Mouse (Mus musculus) kidney, embryonic 15.5 days (tissue): ENCODE results near the gene Zc3h12a. TPM values are rescaled to one million over a fixed set of nuclear protein-coding genes. Genes with fewer than 3 reads are reported as not detected.

Experiments used
- ATAC-seq: fragments of 200-750 bp; cut with Nextera tagmentation; replicated peaks from 2 replicates; pipeline ENCODE4 v1.8.0; 2017; ENCODE audit warnings: moderate TSS enrichment; ENCODE audit not compliant: low FRiP score
- H3K27ac ChIP-seq: fragments of 300-500 bp; sonication (generic); 2 replicates; pipeline ENCODE4 v1.5.1; 2015; ENCODE audit warnings: mild to moderate bottlenecking, inconsistent platforms
- H3K27me3 ChIP-seq: fragments of 300-500 bp; sonication (generic); 2 replicates; pipeline ENCODE4 v1.6.1; 2015; ENCODE audit warnings: inconsistent platforms
- H3K36me3 ChIP-seq: fragments of 300-500 bp; sonication (generic); 2 replicates; pipeline ENCODE4 v1.6.1; 2015; ENCODE audit warnings: inconsistent platforms
- H3K4me1 ChIP-seq: fragments of 300-500 bp; sonication (generic); 2 replicates; pipeline ENCODE4 v1.6.1; 2015; ENCODE audit warnings: inconsistent platforms
- H3K4me2 ChIP-seq: fragments of 300-500 bp; sonication (generic); 2 replicates; pipeline ENCODE4 v1.6.1; 2015; ENCODE audit warnings: moderate library complexity, mild to moderate bottlenecking, inconsistent platforms
- H3K4me3 ChIP-seq: fragments of 300-500 bp; sonication (generic); replicated peaks from 2 replicates; pipeline ENCODE4 v1.5.1; 2015; ENCODE audit warnings: mild to moderate bottlenecking, inconsistent platforms
- H3K9ac ChIP-seq: fragments of 300-500 bp; sonication (generic); 2 replicates; pipeline ENCODE4 v1.6.1; 2015; ENCODE audit warnings: mild to moderate bottlenecking, inconsistent platforms
- H3K9me3 ChIP-seq: fragments of 300-500 bp; sonication (generic); replicated peaks from 2 replicates; pipeline ENCODE4 v1.6.1; 2016; ENCODE audit warnings: inconsistent platforms
- WGBS: fragments of 180-500 bp; shearing (Covaris S2); methylation state at CpG from one replicate; pipeline ENCODE4 v1.1.7; 2015; ENCODE audit warnings: mixed read lengths; 5-methylcytosine and 5-hydroxymethylcytosine counted together
- polyA plus RNA-seq: library from polyadenylated mRNA; unstranded; fragments of >200 nt; fragmentation: Nextera tagmentation; extraction: Ambion mirVana; gene quantifications from 2 replicates; pipeline ENCODE4 v1.2.1, GENCODE M21; 2015

Zc3h12a gene
- 0.33 and 0.44 TPM in 2 replicates for polyA plus RNA-seq

GRCm38 (mm10) chr4:125127305-125128084 is at the start of gene Zc3h12a:
Zc3h12a (minus strand) TSS chr4:125127840.
- H3K9ac ChIP-seq = peak within 1 kb of the TSS; percentile 48
- WGBS = under 1% methylated on average over 62 of the region's 62 CpGs
- H3K4me2 ChIP-seq = peak within 1 kb of the TSS; percentile 99
- H3K27me3 ChIP-seq = peaks cover 26% of the 10 kb centered on the region; the same call in 1 of the 2 replicates
- H3K9me3 ChIP-seq = no peaks in the 10 kb centered on the region
- no peaks in the 10 kb centered on the region for H3K36me3 ChIP-seq
- H3K27ac ChIP-seq = peak within 1 kb of the TSS; percentile 27; the same call in 1 of the 2 replicates
- peak; percentile 89 for ATAC-seq
- peak within 1 kb of the TSS; percentile 62 for H3K4me3 ChIP-seq
- peaks cover 45% of the 10 kb centered on the region for H3K4me1 ChIP-seq

DNA sequence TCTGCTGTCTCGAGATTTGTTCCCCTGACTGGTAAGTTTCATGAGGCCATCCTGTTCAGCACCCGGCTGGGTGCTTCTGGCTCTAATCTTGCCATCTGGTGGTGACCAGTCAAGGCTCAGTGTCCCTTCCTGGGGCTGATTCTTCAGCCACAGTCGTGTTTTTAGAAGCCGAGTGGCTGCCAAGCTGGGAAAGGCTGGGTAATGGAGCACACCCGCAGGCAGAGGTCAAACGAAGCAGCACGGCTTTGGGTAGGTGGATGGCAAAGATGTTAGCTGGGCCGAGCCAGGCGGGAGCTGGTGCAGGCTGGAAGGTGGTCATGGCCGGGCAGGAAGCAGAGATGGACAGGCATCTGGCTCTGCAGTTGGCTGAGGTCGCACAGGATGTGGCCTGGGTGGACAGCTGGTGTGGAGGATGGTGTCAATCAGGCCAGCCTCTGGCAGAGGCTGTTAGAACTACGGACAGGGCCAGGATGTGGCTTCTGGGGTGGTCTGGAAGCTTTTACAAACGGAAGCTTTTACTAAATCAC is 49.1 kb upstream of the Zc3h12a start:
- Histone ChIP-seq H3K27ac (no peak overlapping the region), H3K36me3 (no peaks in the 10 kb centered on the region), H3K27me3 (0 out of 2 replicates have a peak, but pooled peaks cover 3% of the 10 kb centered on the region), H3K9me3 (no peaks in the 10 kb centered on the region), H3K4me3 (no peak overlapping the region), H3K4me2 (no peak overlapping the region), H3K9ac (no peak overlapping the region), H3K4me1 (peaks cover 21% of the 10 kb centered on the region)
- ATAC-seq = no peak
- WGBS = 19% methylated on average over 13 of the region's 13 CpGs

DNA sequence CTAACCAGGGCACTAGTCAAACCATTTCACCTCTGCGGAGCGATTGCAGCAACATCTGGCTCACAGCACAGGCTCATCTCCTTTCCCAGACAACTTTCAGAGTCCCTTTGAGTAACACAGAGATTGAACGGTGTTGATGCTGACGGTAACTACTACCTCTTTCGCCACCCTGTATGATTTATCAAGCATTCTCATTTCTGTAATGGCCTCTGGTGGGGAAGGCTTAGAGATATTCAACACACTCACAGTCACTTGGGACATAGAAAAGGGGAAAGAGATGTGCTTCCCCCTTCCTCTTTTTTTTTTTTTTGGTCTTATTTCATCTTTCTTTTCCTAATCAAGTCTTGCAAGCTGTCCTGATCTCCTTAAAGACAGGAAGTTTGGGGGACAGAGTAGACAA is 48.5 kb upstream of the Zc3h12a start:
- WGBS = 87% methylated on average over 5 of the region's 5 CpGs
- Histone ChIP-seq H3K4me3 (no peak overlapping the region), H3K4me2 (no peak overlapping the region), H3K9me3 (no peaks in the 10 kb centered on the region), H3K27me3 (0 out of 2 replicates have a peak, but pooled peaks cover 8% of the 10 kb centered on the region), H3K36me3 (no peaks in the 10 kb centered on the region), H3K9ac (no peak overlapping the region), H3K4me1 (peaks cover 21% of the 10 kb centered on the region), H3K27ac (no peak overlapping the region)
- no peak for ATAC-seq

- no peak for ATAC-seq
- Histone ChIP-seq H3K27ac (no peak overlapping the region), H3K27me3 (peaks cover 11% of the 10 kb centered on the region; the same call in 1 of the 2 replicates), H3K36me3 (no peaks in the 10 kb centered on the region), H3K9ac (no peak overlapping the region), H3K4me3 (no peak overlapping the region), H3K4me2 (no peak overlapping the region), H3K4me1 (peaks cover 21% of the 10 kb centered on the region), H3K9me3 (no peaks in the 10 kb centered on the region)
- 62% methylated on average over 2 of the region's 2 CpGs for WGBS
Observed at GRCm38 (mm10) chr4:125175591-125175990, 48.0 kb upstream of the Zc3h12a start.

- Histone ChIP-seq H3K4me3 (no peak overlapping the region), H3K4me1 (peaks cover 21% of the 10 kb centered on the region), H3K9ac (no peak overlapping the region), H3K27me3 (peaks cover 12% of the 10 kb centered on the region; the same call in 1 of the 2 replicates), H3K9me3 (no peaks in the 10 kb centered on the region), H3K4me2 (no peak overlapping the region), H3K36me3 (no peaks in the 10 kb centered on the region), H3K27ac (peak overlapping the region; percentile 35; the same call in 1 of the 2 replicates)
- no peak; the same call in 1 of the 2 replicates for ATAC-seq
- WGBS = 34% methylated on average over 5 of the region's 5 CpGs
Observed at GRCm38 (mm10) chr4:125174516-125175185, 47.0 kb upstream of the Zc3h12a start.

- Histone ChIP-seq H3K9me3 (no peaks in the 10 kb centered on the region), H3K36me3 (no peaks in the 10 kb centered on the region), H3K27ac (no peak overlapping the region), H3K4me2 (no peak overlapping the region), H3K4me3 (no peak overlapping the region), H3K9ac (no peak overlapping the region), H3K27me3 (peaks cover 12% of the 10 kb centered on the region; the same call in 1 of the 2 replicates), H3K4me1 (peaks cover 21% of the 10 kb centered on the region)
- 68% methylated on average over 5 of the region's 5 CpGs for WGBS
- ATAC-seq = no peak
Observed at GRCm38 (mm10) chr4:125173150-125173549, 45.5 kb upstream of the Zc3h12a start.

DNA sequence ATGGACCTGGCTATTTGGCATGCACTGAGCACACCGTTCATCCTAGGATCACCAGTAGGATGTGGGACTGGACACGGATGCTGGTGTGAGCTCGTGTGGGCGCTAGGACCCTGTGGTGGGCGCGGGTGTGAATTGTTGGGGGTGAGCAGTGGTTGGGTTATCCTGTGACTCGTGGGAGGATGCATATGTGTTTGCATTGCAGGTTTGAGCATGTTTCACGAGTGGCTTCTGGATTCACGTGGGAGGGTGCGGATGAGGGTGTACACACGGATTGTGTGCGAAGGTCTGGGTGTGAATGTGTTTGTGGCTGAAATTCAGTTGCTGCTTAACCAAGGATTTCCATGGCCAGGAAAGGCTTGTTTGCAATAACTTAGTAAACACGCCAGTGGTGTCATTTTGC is 45.1 kb upstream of the Zc3h12a start:
- peaks cover 21% of the 10 kb centered on the region for H3K4me1 ChIP-seq
- no peak overlapping the region for H3K27ac ChIP-seq
- peaks cover 12% of the 10 kb centered on the region; the same call in 1 of the 2 replicates for H3K27me3 ChIP-seq
- 87% methylated on average over 13 of the region's 13 CpGs for WGBS
- no peak overlapping the region for H3K4me2 ChIP-seq
- no peak overlapping the region for H3K4me3 ChIP-seq
- no peaks in the 10 kb centered on the region for H3K9me3 ChIP-seq
- H3K36me3 ChIP-seq = no peaks in the 10 kb centered on the region
- H3K9ac ChIP-seq = no peak overlapping the region
- ATAC-seq = no peak

DNA sequence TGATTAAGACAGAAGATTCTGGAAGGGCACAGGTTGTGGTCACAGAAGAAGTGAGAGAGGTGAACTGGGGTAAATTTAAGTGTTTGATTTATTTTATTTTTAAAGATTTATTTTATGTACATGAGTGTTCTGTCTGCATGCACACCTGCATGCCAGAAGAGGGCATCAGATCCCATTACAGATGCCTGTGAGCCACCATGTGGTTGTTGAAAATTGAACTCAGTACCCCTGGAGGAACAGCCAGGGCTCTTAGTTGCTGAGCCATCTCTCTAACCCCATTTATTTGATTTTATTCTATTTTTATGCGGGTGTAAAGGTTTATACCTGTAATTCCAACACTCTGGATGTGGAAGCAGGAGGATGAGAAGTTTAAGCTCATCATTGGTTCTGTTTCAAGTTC is 40.1 kb upstream of the Zc3h12a start:
- no peaks in the 10 kb centered on the region for H3K4me1 ChIP-seq
- no peaks in the 10 kb centered on the region for H3K9me3 ChIP-seq
- no peak for ATAC-seq
- H3K36me3 ChIP-seq = no peaks in the 10 kb centered on the region
- no peak overlapping the region for H3K9ac ChIP-seq
- H3K4me3 ChIP-seq = no peak overlapping the region
- WGBS = 66% methylated on average over 1 of the region's 1 CpGs
- no peak overlapping the region for H3K27ac ChIP-seq
- no peak overlapping the region for H3K4me2 ChIP-seq
- peaks cover 12% of the 10 kb centered on the region; the same call in 1 of the 2 replicates for H3K27me3 ChIP-seq

DNA sequence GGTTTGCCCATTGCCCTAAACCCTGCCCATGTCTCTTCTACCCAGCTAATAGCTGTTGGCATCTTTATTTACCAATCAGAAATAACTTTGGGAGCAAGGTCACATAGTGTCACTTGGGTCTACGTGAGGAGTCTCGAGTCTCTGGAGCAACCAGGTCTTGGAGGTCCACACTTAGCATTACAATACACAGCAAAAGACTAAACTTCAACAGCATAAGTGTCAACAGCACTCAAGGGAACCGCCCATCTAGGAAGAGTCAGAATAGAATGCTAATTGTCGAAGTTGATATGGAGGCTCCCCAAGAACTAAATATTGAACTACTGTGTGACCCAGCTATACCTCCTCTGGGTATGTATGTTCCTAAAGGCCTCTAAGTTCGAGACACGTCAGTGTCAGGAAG is 37.2 kb upstream of the Zc3h12a start:
- Histone ChIP-seq H3K27me3 (peaks cover 3% of the 10 kb centered on the region; the same call in 1 of the 2 replicates), H3K9ac (no peak overlapping the region)

DNA sequence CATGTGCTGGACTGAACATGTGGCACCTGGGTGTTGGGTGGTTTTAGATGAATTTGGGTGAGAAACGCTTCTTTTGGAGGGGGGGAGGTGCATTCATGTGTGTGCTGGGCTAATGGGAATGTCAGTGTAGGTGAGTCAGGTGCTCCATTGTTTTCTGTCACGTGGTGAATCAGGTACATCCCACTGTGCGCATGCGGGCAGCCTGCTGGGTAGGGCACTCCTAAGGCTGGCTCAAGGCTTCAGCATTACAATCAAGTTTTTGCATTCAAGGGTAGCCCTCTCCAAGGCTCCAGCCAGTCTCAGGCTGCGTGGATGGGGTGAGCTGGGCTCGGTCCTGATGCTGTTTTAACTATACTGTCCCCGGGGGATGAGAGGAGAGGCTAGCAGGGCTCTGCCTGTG is 35.1 kb upstream of the Zc3h12a start:
- Histone ChIP-seq H3K36me3 (no peaks in the 10 kb centered on the region), H3K4me2 (no peak overlapping the region), H3K4me3 (no peak overlapping the region), H3K27ac (no peak overlapping the region), H3K9ac (no peak overlapping the region), H3K27me3 (peaks cover 6% of the 10 kb centered on the region; the same call in 1 of the 2 replicates), H3K9me3 (no peaks in the 10 kb centered on the region), H3K4me1 (peaks cover 4% of the 10 kb centered on the region; the same call in 1 of the 2 replicates)
- WGBS = 62% methylated on average over 7 of the region's 7 CpGs
- no peak for ATAC-seq

More for the DNA sequence above, 37.2 kb upstream of the Zc3h12a start:
- 83% methylated on average over 6 of the region's 6 CpGs for WGBS
- Histone ChIP-seq H3K27ac (no peak overlapping the region), H3K9me3 (no peaks in the 10 kb centered on the region), H3K4me3 (no peak overlapping the region), H3K36me3 (no peaks in the 10 kb centered on the region), H3K4me1 (peaks cover 4% of the 10 kb centered on the region; the same call in 1 of the 2 replicates), H3K4me2 (no peak overlapping the region)
- no peak for ATAC-seq

DNA sequence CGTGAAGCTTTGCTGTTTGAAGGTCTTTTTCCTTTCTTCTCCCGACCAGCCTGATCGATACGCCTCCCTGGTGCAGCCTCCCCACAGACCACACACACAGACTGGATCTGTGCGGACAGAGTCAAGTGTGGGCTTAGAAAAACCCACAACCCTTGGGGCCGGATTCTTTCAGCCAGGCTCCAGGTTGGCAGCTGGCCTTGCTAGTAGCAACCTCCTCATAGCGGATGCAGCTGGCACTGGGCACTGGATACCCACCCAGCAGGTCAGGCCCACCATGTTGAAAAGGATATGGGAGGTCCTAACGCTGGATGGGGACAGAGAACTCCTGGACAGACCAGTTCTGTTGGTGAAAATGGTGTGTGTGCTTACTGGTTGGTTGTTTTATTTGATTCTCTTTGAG is 33.8 kb upstream of the Zc3h12a start:
- WGBS = 55% methylated on average over 8 of the region's 8 CpGs
- Histone ChIP-seq H3K27me3 (peaks cover 6% of the 10 kb centered on the region; the same call in 1 of the 2 replicates), H3K36me3 (no peaks in the 10 kb centered on the region), H3K4me2 (no peak overlapping the region), H3K9me3 (no peaks in the 10 kb centered on the region), H3K9ac (no peak overlapping the region), H3K27ac (no peak overlapping the region), H3K4me3 (no peak overlapping the region), H3K4me1 (peaks cover 4% of the 10 kb centered on the region; the same call in 1 of the 2 replicates)
- no peak for ATAC-seq

DNA sequence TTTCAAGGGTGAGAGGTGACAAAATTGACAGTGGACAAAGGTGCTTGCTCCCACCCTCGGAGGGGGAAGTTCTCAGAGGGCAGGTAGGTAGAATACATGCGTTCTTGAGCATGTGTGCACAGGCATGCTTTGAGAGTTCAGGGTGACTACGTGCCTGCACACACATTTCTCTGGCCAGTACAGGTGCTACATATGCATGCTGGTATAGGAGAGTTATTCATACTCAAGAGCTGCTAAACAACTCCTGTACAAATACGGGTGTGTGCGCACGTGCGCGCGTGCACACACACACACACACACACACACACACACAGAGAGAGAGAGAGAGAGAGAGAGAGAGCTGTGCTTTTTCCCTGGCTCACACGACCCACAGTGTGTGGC is 33.3 kb upstream of the Zc3h12a start:
- 69% methylated on average over 10 of the region's 10 CpGs for WGBS
- Histone ChIP-seq H3K4me3 (no peak overlapping the region), H3K27ac (no peak overlapping the region), H3K36me3 (no peaks in the 10 kb centered on the region), H3K27me3 (peaks cover 7% of the 10 kb centered on the region; the same call in 1 of the 2 replicates), H3K9ac (no peak overlapping the region), H3K4me1 (peaks cover 4% of the 10 kb centered on the region; the same call in 1 of the 2 replicates), H3K9me3 (no peaks in the 10 kb centered on the region), H3K4me2 (peak overlapping the region; percentile 43; the same call in 1 of the 2 replicates)
- ATAC-seq = no peak
